Mouse (Mus musculus) bone marrow, adult 2 months (tissue): ENCODE measurements around the gene Vezf1. TPM values are rescaled to one million over a fixed set of nuclear protein-coding genes. Genes with fewer than 3 reads are reported as not detected.

Source experiments
- H3K27ac ChIP-seq: fragments of 200-500 bp; 2 replicates; pipeline ENCODE4 v1.5.1; 2012; ENCODE audit warnings: low read depth, mild to moderate bottlenecking, control low read depth, inconsistent platforms, low read length; ENCODE audit not compliant: control insufficient read depth, poor library complexity, insufficient read depth
- H3K4me1 ChIP-seq: fragments of 200-500 bp; 2 replicates; pipeline ENCODE4 v1.6.1; 2011; ENCODE audit warnings: low read length; ENCODE audit not compliant: control insufficient read depth, insufficient read depth
- H3K4me3 ChIP-seq: fragments of 200-500 bp; replicated peaks from 2 replicates; pipeline ENCODE3; 2011; ENCODE audit warnings: mild to moderate bottlenecking, low read depth, low read length, control low read depth; ENCODE audit not compliant: control insufficient read depth
- CTCF ChIP-seq: fragments of 200-500 bp; IDR thresholded peaks from 2 replicates; pipeline ENCODE4 v1.5.1; 2011; ENCODE audit warnings: low read length, control low read depth; ENCODE audit not compliant: control insufficient read depth, insufficient read depth
- POLR2A ChIP-seq: fragments of 200-500 bp; IDR thresholded peaks from 2 replicates; pipeline ENCODE4 v1.6.1; 2011; ENCODE audit warnings: low read depth, mild to moderate bottlenecking, control low read depth, low read length, borderline replicate concordance; ENCODE audit not compliant: control insufficient read depth
- WGBS: fragments of 180-500 bp; shearing (Covaris S2); methylation state at CpG from one replicate; pipeline ENCODE4 v1.1.7; 2018; 5-methylcytosine and 5-hydroxymethylcytosine counted together
- polyA plus RNA-seq: library from polyadenylated mRNA; stranded (reverse); fragments of >200 nt; gene quantifications from 2 replicates; pipeline ENCODE4 v1.2.4, GENCODE M21; 2011; ENCODE audit warnings: low replicate concordance; ENCODE audit not compliant: missing spikeins, insufficient read depth, insufficient read length

The Vezf1 gene
- polyA plus RNA-seq, 1 experiment, result 16.7 TPM

DNA sequence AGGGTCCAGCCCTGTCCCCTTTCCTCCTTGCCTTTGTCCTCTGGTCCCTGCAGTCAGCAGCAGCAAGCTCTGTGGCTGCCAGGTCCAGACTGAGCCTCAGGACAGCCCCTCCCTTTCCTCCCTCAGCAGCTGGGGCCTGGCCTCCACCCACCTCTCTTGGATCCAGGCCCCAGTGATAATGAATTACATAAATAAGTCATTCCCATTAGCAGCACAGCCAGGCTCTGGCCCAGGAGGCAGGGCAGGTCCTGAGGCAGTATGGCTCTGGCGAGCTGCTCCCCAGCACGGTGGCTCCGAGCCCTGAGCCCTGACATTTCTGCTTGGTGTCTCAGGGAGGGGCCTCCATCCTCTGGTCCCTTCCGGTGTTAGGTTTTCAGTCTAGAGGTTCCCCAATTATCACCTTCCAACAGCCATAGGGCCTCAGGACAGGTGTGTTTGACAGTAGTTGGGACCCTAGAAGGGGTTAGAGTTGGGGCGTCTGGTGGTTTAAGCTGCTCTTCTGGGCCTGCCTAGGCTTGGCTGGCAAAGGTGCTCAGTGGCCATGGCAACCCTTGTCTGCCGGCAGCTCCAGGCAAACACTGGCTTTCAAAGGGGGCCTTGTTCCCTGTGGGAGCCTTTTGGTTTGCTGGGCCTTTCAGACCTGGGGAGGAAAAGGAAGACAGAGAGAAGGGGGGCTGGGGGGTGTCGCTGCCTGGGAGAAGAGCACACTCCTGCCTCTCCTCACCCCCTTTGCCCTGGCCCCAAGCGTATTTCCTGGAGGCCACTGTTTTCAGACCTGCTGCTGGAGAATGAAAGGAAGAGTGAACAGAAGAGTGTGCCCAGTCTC lies 51.0 kb downstream of the Vezf1 start:
- 39% methylated on average over 8 of the region's 8 CpGs for WGBS
- Histone ChIP-seq H3K4me1 (peaks cover 2% of the 10 kb centered on the region; the same call in 1 of the 2 replicates), H3K4me3 (no peak overlapping the region), H3K27ac (no peak overlapping the region)
- TF ChIP-seq CTCF (no peak), POLR2A (no peak)

DNA sequence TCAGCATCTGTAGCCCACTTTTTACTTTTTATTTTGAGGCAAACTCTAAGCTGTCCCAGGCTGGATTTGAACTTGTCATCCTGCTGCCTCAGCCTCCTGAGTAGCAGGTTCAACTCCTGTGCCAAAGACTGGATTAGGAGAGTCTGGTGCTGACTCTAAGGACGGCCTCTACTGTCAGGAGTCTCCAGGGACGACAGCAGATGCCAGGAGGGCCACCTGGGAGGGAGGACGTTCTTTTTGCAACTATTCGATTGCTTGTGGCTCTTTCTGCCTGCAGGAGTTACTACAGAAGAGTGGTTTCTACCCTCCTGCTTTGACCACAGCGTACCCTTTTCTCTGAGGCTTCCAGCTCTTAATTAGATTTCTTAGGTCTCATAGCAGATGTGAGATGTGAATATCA lies 54.5 kb downstream of the Vezf1 start:
- H3K4me3 ChIP-seq, result no peak overlapping the region
- TF ChIP-seq POLR2A (no peak), CTCF (no peak)
- no peak overlapping the region for H3K27ac ChIP-seq
- no peaks in the 10 kb centered on the region; the same call in 1 of the 2 replicates for H3K4me1 ChIP-seq
- WGBS, result 52% methylated on average over 5 of the region's 5 CpGs

DNA sequence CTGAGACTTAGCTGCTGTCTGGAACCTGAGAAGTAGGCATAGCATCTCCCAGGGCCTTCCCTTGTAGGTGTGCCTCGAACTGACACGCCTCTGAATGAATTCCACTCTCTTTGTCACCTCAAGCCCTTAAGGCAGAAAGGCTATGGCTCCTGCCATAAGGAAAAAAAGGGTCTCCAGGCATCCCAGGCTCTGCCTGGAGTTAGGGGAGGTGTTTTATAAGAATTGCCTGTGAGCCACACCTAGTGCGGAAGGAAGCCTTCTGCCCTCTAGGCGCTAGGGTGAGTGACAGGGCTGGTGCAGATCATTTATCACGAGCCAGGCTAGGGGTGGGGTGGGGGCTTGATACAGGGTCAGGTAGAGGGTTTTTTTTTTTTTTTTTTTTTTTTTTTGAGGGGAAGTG lies 54.9 kb downstream of the Vezf1 start:
- H3K4me1 ChIP-seq, result no peaks in the 10 kb centered on the region; the same call in 1 of the 2 replicates
- TF ChIP-seq POLR2A (no peak), CTCF (no peak)
- WGBS, result 64% methylated on average over 5 of the region's 5 CpGs
- H3K27ac ChIP-seq, result no peak overlapping the region
- no peak overlapping the region for H3K4me3 ChIP-seq

DNA sequence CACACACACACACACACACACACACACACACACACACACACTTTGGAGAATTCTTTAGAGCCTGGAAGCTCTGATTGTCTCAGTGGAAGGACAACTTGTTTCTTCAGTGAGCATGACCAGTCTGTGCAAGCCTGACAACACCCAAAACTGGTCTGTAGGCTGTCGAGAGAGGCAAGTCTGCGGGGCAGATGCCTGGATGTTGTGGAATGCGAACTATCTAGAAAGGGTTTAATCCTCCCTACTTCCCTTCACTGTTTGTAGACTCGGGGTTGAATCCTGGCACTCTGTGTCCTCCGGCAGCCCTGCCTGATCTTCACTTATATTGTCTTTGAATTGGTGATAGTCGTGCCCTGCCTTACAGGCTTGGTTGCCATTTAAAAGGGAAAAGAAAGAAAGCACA lies 55.7 kb downstream of the Vezf1 start:
- no peak overlapping the region for H3K27ac ChIP-seq
- WGBS, result 72% methylated on average over 6 of the region's 6 CpGs
- TF ChIP-seq POLR2A (no peak), CTCF (no peak)
- no peak overlapping the region for H3K4me3 ChIP-seq
- no peaks in the 10 kb centered on the region; the same call in 1 of the 2 replicates for H3K4me1 ChIP-seq

DNA sequence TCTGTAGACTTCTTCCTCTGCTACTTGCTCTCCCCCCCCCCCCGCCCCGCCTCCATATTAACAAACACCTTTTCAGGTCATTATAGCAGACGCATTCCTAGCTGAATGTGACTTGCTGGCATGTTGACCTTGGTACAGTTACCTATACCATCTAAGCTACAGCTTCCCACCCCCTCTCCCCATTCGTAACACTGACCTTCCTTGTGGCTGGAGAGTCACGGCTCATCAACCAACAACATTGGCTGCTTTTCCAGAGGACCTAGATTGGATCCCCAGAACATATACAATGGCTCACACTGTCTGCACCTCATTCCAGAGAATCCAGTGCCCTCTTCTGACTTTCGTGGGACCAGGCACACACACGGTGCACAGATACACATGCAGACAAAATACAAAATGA lies 57.4 kb downstream of the Vezf1 start:
- TF ChIP-seq CTCF, result no peak
- TF ChIP-seq POLR2A, result no peak
- WGBS, result 78% methylated on average over 7 of the region's 7 CpGs
- H3K4me3 ChIP-seq, result no peak overlapping the region
- H3K4me1 ChIP-seq, result no peaks in the 10 kb centered on the region; the same call in 1 of the 2 replicates
- no peak overlapping the region for H3K27ac ChIP-seq

DNA sequence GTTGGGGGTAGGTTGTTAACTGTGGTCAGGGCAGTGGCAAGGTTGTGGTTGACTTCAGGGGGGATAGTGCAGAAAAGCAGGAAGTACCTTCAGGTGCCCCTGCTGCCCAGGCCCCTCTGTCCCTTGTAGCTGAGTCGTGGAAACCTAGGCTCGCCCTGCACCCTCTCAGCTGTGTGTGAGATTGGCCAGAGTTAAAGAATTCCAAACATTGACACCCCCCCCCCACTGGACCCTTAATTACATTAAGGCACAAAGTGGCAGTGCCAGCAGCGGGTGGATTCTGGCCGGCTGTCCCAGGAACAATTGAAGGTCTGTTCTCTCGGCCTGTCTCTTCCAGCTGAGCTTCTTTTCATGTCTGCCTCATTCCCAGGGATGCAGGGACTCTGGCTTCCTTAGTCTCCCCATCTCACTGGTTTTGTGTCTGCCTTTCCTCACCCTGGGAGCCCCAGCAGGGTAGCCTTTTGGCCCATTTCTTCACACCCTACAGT lies 58.3 kb downstream of the Vezf1 start:
- 41% methylated on average over 5 of the region's 5 CpGs for WGBS
- Histone ChIP-seq H3K27ac (no peak overlapping the region), H3K4me1 (no peaks in the 10 kb centered on the region; the same call in 1 of the 2 replicates), H3K4me3 (no peak overlapping the region)
- TF ChIP-seq POLR2A (no peak), CTCF (no peak)

DNA sequence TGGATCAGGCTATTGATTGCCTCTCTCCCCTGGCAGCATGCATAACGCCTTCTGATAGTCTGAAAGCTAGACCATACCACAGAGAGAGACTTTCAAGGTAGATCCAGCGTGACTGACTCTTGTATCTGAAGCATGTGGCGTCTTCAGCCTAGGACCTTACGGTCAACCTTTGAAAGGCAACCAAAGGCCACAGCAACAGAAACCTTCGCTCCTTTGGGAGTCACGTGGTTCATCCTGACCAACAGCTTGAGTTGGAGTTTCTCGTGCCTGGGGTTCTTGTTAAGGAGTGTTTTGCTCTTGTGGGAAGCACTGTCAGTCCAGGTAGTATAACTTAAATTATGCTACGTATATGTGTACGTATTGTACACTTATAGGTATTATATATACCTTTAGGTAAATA lies 60.4 kb downstream of the Vezf1 start:
- WGBS, result 89% methylated on average over 9 of the region's 9 CpGs
- H3K27ac ChIP-seq, result no peak overlapping the region
- H3K4me3 ChIP-seq, result no peak overlapping the region
- H3K4me1 ChIP-seq, result peaks cover 2% of the 10 kb centered on the region
- TF ChIP-seq POLR2A (no peak), CTCF (no peak)

DNA sequence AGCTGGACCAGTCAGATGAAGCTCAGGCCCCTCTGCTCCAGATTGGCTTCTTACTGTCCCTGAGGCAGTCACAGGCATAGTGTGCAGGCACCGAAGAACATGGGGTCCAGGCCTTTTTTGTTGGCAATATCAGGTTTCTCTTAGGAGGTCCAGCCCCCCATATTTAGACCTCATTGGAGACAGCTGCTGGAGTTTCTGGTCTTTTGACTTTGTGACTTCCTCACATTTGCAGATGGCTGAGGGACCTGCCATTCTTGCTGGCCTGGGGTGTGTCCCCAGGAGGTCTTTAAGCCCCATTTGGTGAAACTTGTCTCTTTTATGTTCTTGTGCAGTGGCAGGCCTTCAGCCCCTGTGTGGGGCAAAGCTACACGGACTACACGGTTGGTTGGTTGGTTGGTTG lies 61.2 kb downstream of the Vezf1 start:
- H3K4me3 ChIP-seq, result no peak overlapping the region
- TF ChIP-seq POLR2A, result no peak
- TF ChIP-seq CTCF, result no peak
- WGBS, result 76% methylated on average over 3 of the region's 3 CpGs
- peaks cover 2% of the 10 kb centered on the region for H3K4me1 ChIP-seq
- no peak overlapping the region for H3K27ac ChIP-seq

DNA sequence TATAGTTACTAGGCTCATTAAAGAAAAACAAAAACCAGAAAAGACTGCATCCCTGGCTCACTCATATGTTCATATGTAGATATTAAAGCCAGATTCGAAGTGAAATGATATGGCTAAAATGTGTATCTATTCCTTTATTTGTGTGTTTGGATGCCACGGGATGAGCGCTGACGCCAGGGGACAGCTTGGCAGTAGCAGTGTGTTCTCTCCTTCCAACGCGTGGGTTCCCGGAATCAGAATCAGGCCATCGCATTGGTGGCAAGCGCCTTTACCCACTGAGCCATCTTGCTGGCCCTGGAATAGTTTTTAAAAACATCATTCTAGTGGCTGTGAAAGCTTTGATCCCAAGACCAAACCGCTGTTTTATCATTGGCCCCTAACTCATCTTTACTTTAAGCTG lies 61.9 kb downstream of the Vezf1 start:
- Histone ChIP-seq H3K4me3 (no peak overlapping the region), H3K27ac (no peak overlapping the region), H3K4me1 (peaks cover 2% of the 10 kb centered on the region)
- 92% methylated on average over 10 of the region's 10 CpGs for WGBS
- TF ChIP-seq CTCF (no peak), POLR2A (no peak)
